Mouse (Mus musculus) cortical plate, adult 2 months (tissue): ENCODE measurements around the gene Srsf10.

Source experiments
- CTCF ChIP-seq: fragments of 200-500 bp; IDR thresholded peaks from 2 replicates; pipeline ENCODE4 v1.5.1; 2011; ENCODE audit warnings: mild to moderate bottlenecking, control low read depth, low read length; ENCODE audit not compliant: insufficient read depth; ENCODE audit errors: extremely low read depth
- POLR2A ChIP-seq: fragments of 200-500 bp; IDR thresholded peaks from 2 replicates; pipeline ENCODE4 v1.6.1; 2011; ENCODE audit warnings: mild to moderate bottlenecking, low read length, control low read depth; ENCODE audit not compliant: insufficient read depth; ENCODE audit errors: extremely low read depth

DNA sequence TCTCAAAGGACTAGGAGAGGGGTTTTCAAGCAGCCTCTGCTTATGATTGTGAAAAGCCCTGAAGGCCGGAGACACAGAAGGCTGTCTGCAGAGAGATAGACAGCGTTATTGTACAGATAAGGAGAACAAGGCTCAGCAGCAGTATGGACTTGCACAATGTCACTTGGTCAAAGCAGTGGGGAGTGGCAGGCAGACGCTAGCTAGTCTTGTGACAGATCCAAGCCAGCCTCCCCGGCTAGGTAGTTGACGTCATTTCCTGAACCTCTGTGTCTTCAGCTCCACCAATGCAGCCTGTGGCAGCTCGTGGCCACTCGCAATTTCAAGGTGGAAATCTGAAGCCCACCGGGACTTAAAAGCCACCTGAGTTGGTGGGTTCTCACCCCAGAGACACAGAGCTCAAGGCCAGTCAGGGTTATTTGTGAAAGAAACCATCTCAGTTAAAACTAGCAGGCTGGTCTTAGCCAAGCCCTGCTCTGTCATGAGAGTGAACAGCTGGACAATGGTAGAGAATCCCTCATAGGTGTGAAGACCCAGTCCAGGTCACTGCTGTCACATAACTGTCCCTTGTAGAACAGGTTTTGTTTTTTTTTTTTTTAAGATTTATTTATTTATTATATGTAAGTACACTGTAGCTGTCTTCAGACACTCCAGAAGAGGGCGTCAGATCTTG, 43.0 kb downstream of the Srsf10 start:
- TF ChIP-seq CTCF (no peak), POLR2A (no peak)
